Mouse (Mus musculus) forebrain, embryonic 12.5 days (tissue): ENCODE data around the gene C1qa. TPM values are rescaled to one million over a fixed set of nuclear protein-coding genes. Genes with fewer than 3 reads are reported as not detected.

Experiments
- ATAC-seq: fragments of 200-750 bp; cut with Nextera tagmentation; 2 replicates; pipeline ENCODE4 v1.8.0; 2017; ENCODE audit warnings: moderate TSS enrichment; ENCODE audit not compliant: low FRiP score
- H3K27ac ChIP-seq: fragments of 300-500 bp; sonication (generic); 2 replicates; pipeline ENCODE4 v1.5.1; 2016; ENCODE audit warnings: mild to moderate bottlenecking
- H3K27me3 ChIP-seq: fragments of 300-500 bp; sonication (generic); 2 replicates; pipeline ENCODE4 v1.6.1; 2016; ENCODE audit warnings: mild to moderate bottlenecking
- H3K36me3 ChIP-seq: fragments of 300-500 bp; sonication (generic); replicated peaks from 2 replicates; pipeline ENCODE4 v1.6.1; 2016; ENCODE audit warnings: mild to moderate bottlenecking
- H3K4me1 ChIP-seq: fragments of 300-500 bp; sonication (generic); 2 replicates; pipeline ENCODE4 v1.6.1; 2016
- H3K4me2 ChIP-seq: fragments of 300-500 bp; sonication (generic); 2 replicates; pipeline ENCODE4 v1.6.1; 2016; ENCODE audit warnings: mild to moderate bottlenecking, moderate library complexity
- H3K4me3 ChIP-seq: fragments of 300-500 bp; sonication (generic); replicated peaks from 2 replicates; pipeline ENCODE4 v1.5.1; 2016; ENCODE audit warnings: mild to moderate bottlenecking
- H3K9ac ChIP-seq: fragments of 300-500 bp; sonication (generic); 2 replicates; pipeline ENCODE4 v1.6.1; 2016; ENCODE audit warnings: mild to moderate bottlenecking
- H3K9me3 ChIP-seq: fragments of 300-500 bp; sonication (generic); 2 replicates; pipeline ENCODE4 v1.6.1; 2016
- WGBS: fragments of 180-500 bp; shearing (Covaris S2); methylation state at CpG from one replicate; pipeline ENCODE4 v1.1.7; 2016; 5-methylcytosine and 5-hydroxymethylcytosine counted together
- polyA plus RNA-seq: library from polyadenylated mRNA; unstranded; fragments of >200 nt; fragmentation: Nextera tagmentation; extraction: Ambion mirVana; gene quantifications from 2 replicates; pipeline ENCODE4 v1.2.1, GENCODE M21; 2016

The C1qa gene
- polyA plus RNA-seq, 1 experiment from 2014 or later, result 12.0 TPM

DNA sequence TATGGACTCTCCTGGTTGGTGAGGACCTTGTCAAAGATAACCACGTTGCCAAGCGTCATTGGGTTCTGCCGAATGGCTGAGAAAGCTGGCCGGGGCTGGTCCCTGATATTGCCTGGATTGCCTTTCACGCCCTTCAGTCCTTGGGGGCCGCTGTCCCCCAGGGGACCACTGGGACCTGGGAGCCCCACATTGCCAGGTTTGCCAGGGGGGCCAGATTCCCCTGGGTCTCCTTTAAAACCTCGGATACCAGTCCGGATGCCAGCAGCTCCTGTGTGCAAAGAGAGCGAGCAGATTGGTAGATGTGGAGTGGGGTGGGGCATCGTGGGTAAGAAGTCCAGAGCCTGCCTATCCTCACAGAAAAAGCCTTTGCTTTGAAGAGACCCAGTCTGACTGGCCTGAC is 2.1 kb downstream of the C1qa start:
- peaks cover 66% of the 10 kb centered on the region for H3K27me3 ChIP-seq
- WGBS, result 39% methylated on average over 10 of the region's 10 CpGs

DNA sequence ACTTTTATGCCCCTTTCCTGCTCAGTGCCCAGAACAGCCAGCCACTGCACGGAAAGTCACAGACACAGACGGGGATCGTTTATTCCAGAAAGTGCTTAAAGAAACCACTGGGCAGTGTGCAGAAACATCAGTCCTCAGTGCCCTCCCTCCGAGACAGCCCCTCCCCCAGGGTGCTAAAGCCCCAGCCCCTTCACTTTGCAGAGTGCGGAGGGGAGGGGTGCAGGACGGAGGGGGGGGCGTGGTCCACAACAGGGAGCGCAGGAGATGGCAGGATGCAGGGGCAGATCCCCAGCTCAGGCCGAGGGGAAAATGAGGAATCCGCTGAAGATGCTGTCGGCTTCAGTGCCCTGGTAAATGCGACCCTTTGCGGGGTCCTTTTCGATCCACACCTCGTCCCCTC is 2.7 kb downstream of the C1qa start:
- Histone ChIP-seq H3K4me1 (peaks cover 12% of the 10 kb centered on the region), H3K27me3 (peaks cover 72% of the 10 kb centered on the region), H3K9me3 (no peaks in the 10 kb centered on the region), H3K9ac (peak overlapping the region; percentile 9; the same call in 1 of the 2 replicates), H3K4me3 (no peak overlapping the region; the same call in 1 of the 2 replicates), H3K4me2 (peak overlapping the region; percentile 37), H3K27ac (no peak overlapping the region), H3K36me3 (no peaks in the 10 kb centered on the region)
- WGBS, result 3% methylated on average over 15 of the region's 15 CpGs
- no peak; the same call in 1 of the 2 replicates for ATAC-seq

More for the DNA sequence above, 2.1 kb downstream of the C1qa start:
- no peak overlapping the region for H3K27ac ChIP-seq
- no peak overlapping the region for H3K4me2 ChIP-seq
- no peak overlapping the region for H3K4me3 ChIP-seq
- H3K36me3 ChIP-seq, result no peaks in the 10 kb centered on the region
- peak overlapping the region; percentile 9; the same call in 1 of the 2 replicates for H3K9ac ChIP-seq
- H3K9me3 ChIP-seq, result no peaks in the 10 kb centered on the region
- H3K4me1 ChIP-seq, result peaks cover 12% of the 10 kb centered on the region
- no peak for ATAC-seq

DNA sequence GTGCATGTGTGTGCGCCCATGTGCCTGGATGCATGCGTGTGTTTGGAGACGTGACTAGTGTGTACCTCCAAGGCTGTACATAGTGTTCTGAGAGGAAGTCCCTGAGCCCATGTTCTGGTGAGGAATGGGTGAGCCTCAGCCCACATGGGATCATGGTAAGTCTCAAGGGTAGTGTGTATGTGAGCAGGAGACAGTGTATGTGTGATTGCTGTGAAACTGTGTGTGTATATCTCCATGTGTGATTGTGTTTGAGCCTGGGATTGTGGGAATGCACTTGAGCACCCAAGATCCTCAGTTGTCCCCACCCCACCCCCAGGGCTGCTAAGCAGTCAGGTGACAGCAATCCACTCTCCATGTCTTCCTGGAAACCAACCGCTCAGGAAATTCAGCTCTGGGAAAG is 3.8 kb downstream of the C1qa start:
- no peak for ATAC-seq
- H3K4me2 ChIP-seq, result no peak overlapping the region
- no peaks in the 10 kb centered on the region for H3K9me3 ChIP-seq
- no peaks in the 10 kb centered on the region for H3K36me3 ChIP-seq
- WGBS, result 70% methylated on average over 4 of the region's 4 CpGs
- no peak overlapping the region for H3K27ac ChIP-seq
- no peak overlapping the region for H3K9ac ChIP-seq
- H3K4me3 ChIP-seq, result no peak overlapping the region
- peaks cover 12% of the 10 kb centered on the region for H3K4me1 ChIP-seq
- H3K27me3 ChIP-seq, result peaks cover 71% of the 10 kb centered on the region

DNA sequence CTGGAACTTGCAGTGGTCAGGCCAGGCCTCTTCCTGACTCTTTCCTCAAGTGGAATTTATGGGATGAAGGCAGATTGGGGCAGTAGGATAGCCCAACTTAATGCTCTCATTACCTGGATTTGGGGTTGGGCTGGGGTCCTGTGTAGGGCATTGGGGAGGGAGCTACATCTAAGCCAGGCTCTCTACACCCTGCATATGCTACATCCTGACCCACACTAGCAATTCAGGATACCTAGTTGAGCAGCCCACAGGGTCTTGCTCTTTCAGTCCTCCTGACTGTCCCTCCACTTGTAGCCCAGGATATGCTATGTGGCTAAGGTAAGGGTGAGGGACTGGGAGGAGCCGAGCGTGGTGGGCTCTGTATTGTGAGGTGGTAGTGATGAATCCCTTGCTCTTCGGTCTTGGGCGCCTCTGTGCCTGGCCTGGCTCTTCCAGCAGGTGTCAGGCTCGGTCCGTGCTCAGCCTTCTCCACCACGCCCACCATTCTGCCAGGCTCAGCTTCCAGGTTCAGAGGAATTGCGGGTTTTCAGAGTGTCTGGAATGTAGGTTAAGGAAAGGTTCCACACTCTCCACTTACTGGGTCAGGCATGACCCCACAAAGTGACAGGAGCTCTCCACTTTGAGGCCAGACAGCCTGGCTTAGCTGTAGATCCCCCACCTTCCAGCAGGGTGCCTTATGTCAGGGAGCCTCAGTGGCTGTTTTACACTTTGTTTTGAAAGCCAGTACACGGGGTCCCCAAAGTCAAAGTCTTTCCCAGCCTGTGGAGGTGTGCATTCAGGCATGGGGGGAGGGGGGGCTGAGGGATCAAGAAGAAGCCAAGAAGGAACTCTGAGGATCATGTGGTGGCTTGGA is 4.7 kb downstream of the C1qa start:
- peak; percentile 77; the same call in 1 of the 2 replicates for ATAC-seq
- Histone ChIP-seq H3K9me3 (no peaks in the 10 kb centered on the region), H3K4me2 (no peak overlapping the region), H3K4me1 (peaks cover 12% of the 10 kb centered on the region), H3K36me3 (no peaks in the 10 kb centered on the region), H3K27me3 (peaks cover 72% of the 10 kb centered on the region), H3K4me3 (no peak overlapping the region), H3K9ac (no peak overlapping the region), H3K27ac (no peak overlapping the region)
- 8% methylated on average over 9 of the region's 9 CpGs for WGBS

DNA sequence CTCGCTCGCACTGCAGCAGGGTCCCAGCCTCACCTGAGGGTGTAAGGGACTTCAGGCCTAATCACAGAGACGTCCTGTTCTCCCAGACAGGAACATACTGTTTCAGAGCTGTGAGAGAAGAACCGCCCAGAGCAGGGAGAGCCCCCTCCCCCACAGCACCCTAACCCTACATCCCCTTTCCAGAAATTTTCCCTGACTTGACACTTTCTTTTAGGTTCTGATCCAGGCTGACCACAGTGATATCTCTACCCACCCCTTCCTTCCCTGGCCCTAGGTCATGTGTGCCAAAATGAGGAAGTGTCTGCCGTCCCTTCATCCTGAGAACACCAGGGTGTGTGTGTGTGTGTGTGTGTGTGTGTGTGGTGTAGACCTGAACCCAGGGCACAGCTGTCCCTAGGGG is 5.8 kb downstream of the C1qa start, which contains the start of gene C1qc:
Gene C1qc (minus strand): TSS at position 255 of the 400 bp plus-strand sequence.
- Histone ChIP-seq H3K27ac (no peak within 1 kb of the TSS), H3K4me3 (no peak within 1 kb of the TSS), H3K9me3 (no peaks in the 10 kb centered on the region), H3K4me2 (no peak within 1 kb of the TSS), H3K27me3 (peaks cover 70% of the 10 kb centered on the region), H3K36me3 (no peaks in the 10 kb centered on the region), H3K9ac (no peak within 1 kb of the TSS), H3K4me1 (peaks cover 12% of the 10 kb centered on the region)
- WGBS, result 58% methylated on average over 5 of the region's 5 CpGs
- no peak for ATAC-seq

DNA sequence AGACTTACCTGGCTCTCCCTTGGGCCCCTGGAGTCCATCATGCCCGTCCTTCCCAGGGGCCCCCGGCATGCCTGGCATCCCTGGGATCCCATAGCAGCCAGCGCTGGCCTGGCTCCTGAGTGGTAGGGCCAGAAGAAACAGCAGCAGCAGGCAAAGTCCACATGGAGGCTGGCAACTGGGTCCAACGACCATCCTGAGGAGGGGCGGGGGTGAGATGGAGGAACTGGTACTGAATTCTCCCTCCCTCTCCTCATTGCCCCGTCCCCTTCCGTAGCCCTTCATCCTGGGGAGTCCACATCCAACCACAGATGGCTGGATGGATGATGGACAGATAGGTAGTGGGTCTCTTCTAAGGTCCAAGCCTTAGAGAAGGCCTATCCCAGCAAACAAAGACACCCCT is 6.2 kb downstream of the C1qa start:
- ATAC-seq, result no peak
- peaks cover 66% of the 10 kb centered on the region for H3K27me3 ChIP-seq
- 56% methylated on average over 7 of the region's 7 CpGs for WGBS
- H3K4me1 ChIP-seq, result peaks cover 12% of the 10 kb centered on the region
- no peaks in the 10 kb centered on the region for H3K36me3 ChIP-seq
- H3K4me3 ChIP-seq, result no peak overlapping the region
- no peak overlapping the region for H3K27ac ChIP-seq
- no peak overlapping the region for H3K4me2 ChIP-seq
- no peaks in the 10 kb centered on the region for H3K9me3 ChIP-seq
- H3K9ac ChIP-seq, result no peak overlapping the region

DNA sequence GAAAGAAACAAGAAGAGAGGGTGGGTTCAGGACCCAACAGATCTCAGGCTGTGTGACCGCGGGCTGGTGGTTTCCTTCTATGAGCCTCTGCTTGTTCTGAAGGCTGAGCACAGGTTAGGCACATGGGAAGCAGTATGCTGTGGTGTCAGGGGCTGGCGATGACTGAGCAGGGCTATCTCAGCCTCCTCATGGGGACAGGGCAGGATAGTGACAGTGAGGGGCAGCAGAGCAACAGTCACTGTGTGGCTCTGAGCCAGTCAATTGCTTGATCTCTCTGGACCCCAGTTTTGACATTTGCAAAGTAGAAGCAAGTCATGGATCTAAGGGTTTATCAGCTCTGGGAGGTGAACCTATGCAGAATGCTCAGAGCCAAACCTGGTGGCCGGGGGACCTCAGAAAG is 7.5 kb downstream of the C1qa start:
- no peak for ATAC-seq
- Histone ChIP-seq H3K4me1 (peaks cover 13% of the 10 kb centered on the region), H3K4me3 (no peak overlapping the region), H3K4me2 (no peak overlapping the region), H3K9me3 (no peaks in the 10 kb centered on the region), H3K36me3 (no peaks in the 10 kb centered on the region), H3K27ac (no peak overlapping the region), H3K9ac (no peak overlapping the region), H3K27me3 (peaks cover 53% of the 10 kb centered on the region)
- WGBS, result 86% methylated on average over 4 of the region's 4 CpGs

DNA sequence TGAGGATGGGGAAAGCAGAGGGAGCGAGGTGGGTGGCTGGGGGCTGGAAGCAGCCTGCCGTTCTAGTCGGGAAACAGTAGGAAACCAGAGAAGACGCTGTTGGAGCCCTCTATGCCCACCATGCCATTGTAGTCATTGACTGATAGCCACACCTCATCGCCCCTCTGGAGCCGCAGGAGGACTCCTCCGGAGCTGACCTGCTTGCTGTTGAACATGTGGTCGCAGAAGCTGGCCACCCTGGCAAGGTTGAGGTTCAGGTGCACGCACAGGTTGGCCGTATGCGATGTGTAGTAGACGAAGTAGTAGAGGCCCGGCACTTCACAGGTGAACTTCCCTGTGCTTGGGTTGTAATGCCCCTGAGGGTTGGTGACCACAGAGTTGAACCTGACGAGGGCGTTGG is 8.6 kb downstream of the C1qa start:
- no peaks in the 10 kb centered on the region for H3K9me3 ChIP-seq
- no peak overlapping the region for H3K27ac ChIP-seq
- H3K4me3 ChIP-seq, result no peak overlapping the region
- peaks cover 8% of the 10 kb centered on the region; the same call in 1 of the 2 replicates for H3K4me1 ChIP-seq
- H3K27me3 ChIP-seq, result peaks cover 42% of the 10 kb centered on the region
- no peak overlapping the region for H3K4me2 ChIP-seq
- H3K9ac ChIP-seq, result no peak overlapping the region
- H3K36me3 ChIP-seq, result no peaks in the 10 kb centered on the region
- WGBS, result 87% methylated on average over 15 of the region's 15 CpGs
- no peak for ATAC-seq

DNA sequence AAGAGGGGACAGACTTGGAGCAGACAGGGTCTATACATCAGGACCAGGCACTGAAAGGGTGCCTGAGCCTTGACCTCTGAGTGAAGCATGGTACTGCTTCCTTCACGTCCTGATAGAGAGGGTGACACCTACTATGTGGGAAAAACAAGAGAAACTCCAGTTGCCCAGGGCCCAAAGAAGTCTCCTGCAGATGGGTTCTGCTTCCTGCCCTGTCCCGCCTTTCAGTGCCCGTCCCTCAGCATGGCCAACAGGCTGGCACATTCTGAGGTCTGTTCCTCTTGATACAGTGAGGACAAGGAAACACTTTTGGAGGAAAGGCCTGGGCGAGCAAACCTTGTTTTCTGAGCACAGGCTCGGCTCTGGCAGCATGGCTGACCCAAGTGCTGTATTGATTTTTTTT is 10.9 kb downstream of the C1qa start:
- peaks cover 4% of the 10 kb centered on the region; the same call in 1 of the 2 replicates for H3K4me1 ChIP-seq
- no peak for ATAC-seq
- H3K4me2 ChIP-seq, result no peak overlapping the region
- H3K36me3 ChIP-seq, result no peaks in the 10 kb centered on the region
- H3K27me3 ChIP-seq, result peaks cover 21% of the 10 kb centered on the region; the same call in 1 of the 2 replicates
- 78% methylated on average over 5 of the region's 5 CpGs for WGBS
- H3K4me3 ChIP-seq, result no peak overlapping the region
- H3K9ac ChIP-seq, result no peak overlapping the region
- no peaks in the 10 kb centered on the region for H3K9me3 ChIP-seq
- no peak overlapping the region for H3K27ac ChIP-seq

DNA sequence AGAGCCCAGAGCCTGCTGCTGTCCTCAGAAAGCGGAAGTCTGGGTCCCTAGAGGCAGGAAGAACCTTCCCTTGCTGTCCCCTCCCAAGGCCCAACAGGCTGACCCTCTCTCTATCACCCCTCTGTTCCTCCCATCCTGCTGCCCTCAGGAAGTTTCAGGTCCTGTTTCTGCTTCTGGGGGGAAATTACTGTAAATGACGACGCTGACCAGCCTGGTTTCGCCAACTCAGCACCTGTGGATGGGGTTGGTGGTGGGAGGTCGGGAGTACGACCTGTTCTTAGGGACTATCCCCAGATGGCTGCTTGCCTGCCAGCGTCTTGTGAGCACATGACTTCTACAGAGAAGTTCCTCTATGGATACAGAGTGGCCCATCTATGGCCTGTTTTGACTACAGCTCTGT is 12.5 kb downstream of the C1qa start, which contains the start of gene C1qb:
Gene C1qb (minus strand): TSS at position 87 of the 400 bp plus-strand sequence.
- Histone ChIP-seq H3K36me3 (no peaks in the 10 kb centered on the region), H3K4me3 (no peak within 1 kb of the TSS), H3K27me3 (peaks cover 7% of the 10 kb centered on the region; the same call in 1 of the 2 replicates), H3K4me1 (peaks cover 4% of the 10 kb centered on the region; the same call in 1 of the 2 replicates), H3K4me2 (no peak within 1 kb of the TSS), H3K9ac (no peak within 1 kb of the TSS), H3K9me3 (no peaks in the 10 kb centered on the region), H3K27ac (no peak within 1 kb of the TSS)
- WGBS, result 81% methylated on average over 7 of the region's 7 CpGs
- no peak for ATAC-seq

DNA sequence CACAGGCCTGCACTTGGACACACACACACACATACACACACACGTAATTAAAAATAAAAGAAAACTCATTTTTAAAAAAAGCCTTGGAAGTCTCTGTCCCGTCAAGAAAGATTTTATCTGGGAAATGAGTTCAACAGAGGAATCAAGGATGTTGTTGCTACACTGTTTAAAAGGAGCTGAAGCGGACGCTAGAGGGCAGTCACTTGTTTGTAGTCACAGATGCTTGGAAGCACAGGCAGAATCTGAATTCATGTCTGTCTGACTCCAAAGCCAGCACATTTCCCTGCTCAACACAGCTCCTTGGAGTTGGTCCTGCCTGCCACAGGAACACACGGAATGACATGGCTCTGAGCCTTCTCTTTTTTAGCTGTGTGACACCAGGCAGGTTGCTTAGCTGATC is 20.0 kb downstream of the C1qa start:
- no peak; the same call in 1 of the 2 replicates for ATAC-seq
- no peak overlapping the region for H3K4me2 ChIP-seq
- no peaks in the 10 kb centered on the region; the same call in 1 of the 2 replicates for H3K27me3 ChIP-seq
- H3K27ac ChIP-seq, result no peak overlapping the region
- H3K9ac ChIP-seq, result no peak overlapping the region
- no peaks in the 10 kb centered on the region for H3K36me3 ChIP-seq
- WGBS, result 29% methylated on average over 5 of the region's 5 CpGs
- H3K4me1 ChIP-seq, result no peaks in the 10 kb centered on the region
- no peaks in the 10 kb centered on the region for H3K9me3 ChIP-seq
- no peak overlapping the region for H3K4me3 ChIP-seq

DNA sequence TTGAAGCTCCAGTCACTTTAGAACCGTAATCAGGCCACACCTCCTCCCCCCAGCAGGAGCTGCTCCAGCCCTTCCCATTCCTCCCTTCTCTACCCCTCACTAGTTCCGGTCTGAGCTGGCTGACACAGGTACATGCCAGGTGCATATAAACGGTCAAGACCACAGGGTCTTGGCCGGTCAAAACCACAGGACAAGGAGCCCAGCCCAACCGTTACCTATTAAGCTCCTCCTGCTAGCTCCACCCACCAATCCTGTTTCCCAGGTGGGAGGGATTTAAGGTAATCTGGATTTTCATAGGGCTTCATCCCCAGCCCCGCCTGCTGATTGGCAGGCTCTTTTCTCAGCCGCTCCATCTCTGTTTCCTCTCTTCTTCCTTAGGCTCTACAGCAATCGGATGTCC is 20.4 kb downstream of the C1qa start:
- 55% methylated on average over 8 of the region's 8 CpGs for WGBS
- Histone ChIP-seq H3K9me3 (no peaks in the 10 kb centered on the region), H3K4me2 (no peak overlapping the region), H3K27me3 (no peaks in the 10 kb centered on the region; the same call in 1 of the 2 replicates), H3K4me1 (no peaks in the 10 kb centered on the region), H3K9ac (no peak overlapping the region), H3K4me3 (no peak overlapping the region), H3K27ac (no peak overlapping the region), H3K36me3 (no peaks in the 10 kb centered on the region)
- no peak for ATAC-seq
